Mouse (Mus musculus): ENCODE data around the gene Sgca.

- TF ChIP-seq CTCF (IDR thresholded peaks at IDR 0.05; ENCODE audit: borderline replicate concordance, insufficient read depth, low read length) = no peak
- TF ChIP-seq POLR2A (IDR thresholded peaks at IDR 0.05; ENCODE audit: low read depth, low read length) = no peak
These were observed at the start of gene Sgca for GRCm38 (mm10) chr11:94976199-94976598.
